Mouse (Mus musculus): ENCODE measurements at regions not wholly inside any gene's neighbourhood (a gene's known extent, or its start where the extent isn't known, plus 50 kb on each side); places are given as distances from the start of the nearest gene placed in this dataset.

GRCm38 (mm10) chr17:27364899-27365298 is 156.3 kb downstream of the Grm4 start:
- Histone ChIP-seq H3K27ac (ENCODE audit: insufficient read depth, low read depth, low read length) (no peak overlapping the region), H3K4me3 (ENCODE audit: insufficient read depth, low read length) (no peak overlapping the region)

DNA sequence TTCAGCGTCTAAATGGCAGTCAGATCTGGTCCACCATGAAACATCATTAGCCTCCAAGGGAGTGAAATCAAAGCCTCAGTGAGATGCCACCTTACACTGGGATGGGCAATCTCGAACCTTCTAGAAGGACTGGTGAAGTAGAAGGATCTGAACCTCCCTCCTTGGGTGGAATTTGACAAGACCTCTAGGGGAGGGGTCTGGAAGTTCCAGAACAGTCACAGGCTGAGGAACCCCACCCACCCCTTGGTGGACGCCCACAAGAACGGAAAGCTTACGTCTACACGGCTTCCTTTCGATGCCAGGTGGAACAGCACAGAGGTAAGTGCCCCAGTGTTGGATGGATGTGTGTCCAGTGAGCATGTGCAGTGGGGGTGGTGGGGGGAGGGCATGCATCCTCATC is 156.9 kb downstream of the Grm4 start:
- no peak overlapping the region for H3K4me3 ChIP-seq (ENCODE audit: insufficient read depth, low read length)

More at GRCm38 (mm10) chr17:27364899-27365298, 156.3 kb downstream of the Grm4 start:
- TF ChIP-seq POLR2A (IDR thresholded peaks at IDR 0.05; ENCODE audit: borderline replicate concordance, low read depth, low read length): no peak
- TF ChIP-seq CTCF (IDR thresholded peaks at IDR 0.05; ENCODE audit: low read depth, low read length): no peak
- no peaks in the 10 kb centered on the region for H3K4me1 ChIP-seq (ENCODE audit: control insufficient read depth, insufficient read depth, low read length)

GRCm38 (mm10) chr17:27363911-27364310 is 157.3 kb downstream of the Grm4 start:
- TF ChIP-seq CTCF (IDR thresholded peaks at IDR 0.05; ENCODE audit: low read depth, low read length) (no peak), POLR2A (IDR thresholded peaks at IDR 0.05; ENCODE audit: borderline replicate concordance, low read depth, low read length) (no peak)
- H3K4me3 ChIP-seq (ENCODE audit: insufficient read depth, low read length): no peak overlapping the region
- H3K4me1 ChIP-seq (ENCODE audit: control insufficient read depth, insufficient read depth, low read length): no peaks in the 10 kb centered on the region
- H3K27ac ChIP-seq (ENCODE audit: insufficient read depth, low read depth, low read length): no peak overlapping the region

More for the DNA sequence above, 156.9 kb downstream of the Grm4 start:
- Histone ChIP-seq H3K27ac (ENCODE audit: insufficient read depth, low read depth, low read length) (no peak overlapping the region), H3K4me1 (ENCODE audit: control insufficient read depth, insufficient read depth, low read length) (no peaks in the 10 kb centered on the region)
- no peak for TF ChIP-seq POLR2A (IDR thresholded peaks at IDR 0.05; ENCODE audit: borderline replicate concordance, low read depth, low read length)
- no peak for TF ChIP-seq CTCF (IDR thresholded peaks at IDR 0.05; ENCODE audit: low read depth, low read length)

DNA sequence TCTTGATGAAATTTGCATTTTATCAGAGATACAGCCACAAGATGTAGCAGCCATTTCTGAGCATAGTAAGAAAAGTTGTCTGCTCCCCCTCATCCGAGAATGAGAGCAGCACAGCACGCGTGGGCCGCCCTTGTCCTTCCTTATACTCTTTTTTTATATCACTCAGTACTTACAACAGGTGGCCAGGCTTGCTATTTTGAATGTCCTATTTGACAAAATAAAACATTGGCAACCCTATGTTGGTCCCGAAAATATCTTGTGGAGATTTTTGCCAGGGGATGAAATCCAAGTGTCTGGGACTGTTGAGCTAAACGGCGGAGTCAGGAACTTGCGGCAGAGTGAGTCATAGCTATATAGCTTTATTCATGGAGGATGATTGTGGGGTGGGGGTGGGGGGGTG is 158.0 kb upstream of the Lemd2 start:
- Histone ChIP-seq H3K27ac (ENCODE audit: insufficient read depth, low read depth, low read length) (no peak overlapping the region), H3K4me3 (ENCODE audit: insufficient read depth, low read length) (no peak overlapping the region), H3K4me1 (ENCODE audit: control insufficient read depth, insufficient read depth, low read length) (no peaks in the 10 kb centered on the region)
- TF ChIP-seq POLR2A (IDR thresholded peaks at IDR 0.05; ENCODE audit: borderline replicate concordance, low read depth, low read length): no peak
- TF ChIP-seq CTCF (IDR thresholded peaks at IDR 0.05; ENCODE audit: low read depth, low read length): no peak

GRCm38 (mm10) chr17:27361362-27361761 is 157.1 kb upstream of the Lemd2 start:
- TF ChIP-seq CTCF (IDR thresholded peaks at IDR 0.05; ENCODE audit: low read depth, low read length) (no peak), POLR2A (IDR thresholded peaks at IDR 0.05; ENCODE audit: borderline replicate concordance, low read depth, low read length) (no peak)
- H3K4me3 ChIP-seq (ENCODE audit: insufficient read depth, low read length): no peak overlapping the region
- H3K27ac ChIP-seq (ENCODE audit: insufficient read depth, low read depth, low read length): no peak overlapping the region
- no peaks in the 10 kb centered on the region for H3K4me1 ChIP-seq (ENCODE audit: control insufficient read depth, insufficient read depth, low read length)

GRCm38 (mm10) chr17:27356862-27357261 is 152.6 kb upstream of the Lemd2 start:
- Histone ChIP-seq H3K4me1 (ENCODE audit: control insufficient read depth, insufficient read depth, low read length) (no peaks in the 10 kb centered on the region), H3K4me3 (ENCODE audit: insufficient read depth, low read length) (no peak overlapping the region), H3K27ac (ENCODE audit: insufficient read depth, low read depth, low read length) (no peak overlapping the region)
- TF ChIP-seq CTCF (IDR thresholded peaks at IDR 0.05; ENCODE audit: low read depth, low read length) (no peak), POLR2A (IDR thresholded peaks at IDR 0.05; ENCODE audit: borderline replicate concordance, low read depth, low read length) (no peak)

DNA sequence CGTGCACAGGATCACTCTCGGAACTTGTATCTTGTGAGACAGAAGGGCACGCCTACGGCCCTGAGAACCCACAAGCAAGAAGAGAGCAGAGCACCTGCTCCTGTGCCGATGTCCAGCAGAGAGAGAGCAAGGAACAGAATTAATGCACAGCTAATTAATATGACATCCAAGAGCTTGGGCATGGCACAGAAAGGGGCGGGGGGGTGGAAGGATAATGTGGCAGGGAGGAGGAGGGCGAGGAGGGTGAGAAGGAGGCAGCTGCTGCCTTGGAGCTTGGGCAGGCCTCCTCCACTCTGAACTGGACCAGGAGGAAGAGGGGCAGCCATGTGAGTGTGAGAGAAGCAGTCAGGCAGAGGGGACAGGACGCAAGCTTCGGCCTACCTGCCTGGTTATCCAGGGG is 151.4 kb upstream of the Lemd2 start:
- H3K4me3 ChIP-seq (ENCODE audit: insufficient read depth, low read length): no peak overlapping the region
- no peak overlapping the region for H3K27ac ChIP-seq (ENCODE audit: insufficient read depth, low read depth, low read length)
- H3K4me1 ChIP-seq (ENCODE audit: control insufficient read depth, insufficient read depth, low read length): no peaks in the 10 kb centered on the region
- TF ChIP-seq CTCF (IDR thresholded peaks at IDR 0.05; ENCODE audit: low read depth, low read length) (no peak), POLR2A (IDR thresholded peaks at IDR 0.05; ENCODE audit: borderline replicate concordance, low read depth, low read length) (no peak)

GRCm38 (mm10) chr17:27355056-27355455 is 150.8 kb upstream of the Lemd2 start:
- Histone ChIP-seq H3K27ac (ENCODE audit: insufficient read depth, low read depth, low read length) (no peak overlapping the region), H3K4me3 (ENCODE audit: insufficient read depth, low read length) (no peak overlapping the region), H3K4me1 (ENCODE audit: control insufficient read depth, insufficient read depth, low read length) (no peaks in the 10 kb centered on the region)
- TF ChIP-seq CTCF (IDR thresholded peaks at IDR 0.05; ENCODE audit: low read depth, low read length): no peak
- TF ChIP-seq POLR2A (IDR thresholded peaks at IDR 0.05; ENCODE audit: borderline replicate concordance, low read depth, low read length): no peak

DNA sequence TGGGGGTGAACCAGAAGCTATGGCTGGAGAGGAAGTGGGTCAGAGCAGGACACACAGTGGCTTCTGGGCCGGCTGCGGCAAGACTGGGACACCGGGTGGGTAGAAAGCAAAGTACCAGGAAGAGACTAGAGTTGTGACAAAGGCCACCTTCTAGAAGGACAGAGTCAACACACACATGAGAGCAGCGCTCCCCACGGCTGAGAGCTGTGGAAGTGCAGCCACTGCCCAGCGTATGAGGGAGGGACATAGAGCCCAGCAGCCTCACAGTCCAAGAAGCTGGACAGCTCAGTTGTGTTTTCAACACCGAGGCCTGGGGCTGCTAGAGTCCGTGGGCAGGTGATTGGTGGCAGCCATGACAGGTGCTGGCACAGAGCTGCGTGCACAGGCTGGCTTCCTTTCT is 145.6 kb upstream of the Lemd2 start:
- no peak for TF ChIP-seq POLR2A (IDR thresholded peaks at IDR 0.05; ENCODE audit: borderline replicate concordance, low read depth, low read length)
- TF ChIP-seq CTCF (IDR thresholded peaks at IDR 0.05; ENCODE audit: low read depth, low read length): no peak
- Histone ChIP-seq H3K27ac (ENCODE audit: insufficient read depth, low read depth, low read length) (no peak overlapping the region), H3K4me1 (ENCODE audit: control insufficient read depth, insufficient read depth, low read length) (no peaks in the 10 kb centered on the region), H3K4me3 (ENCODE audit: insufficient read depth, low read length) (no peak overlapping the region)

GRCm38 (mm10) chr17:27349432-27349831 is 145.2 kb upstream of the Lemd2 start:
- H3K4me1 ChIP-seq (ENCODE audit: control insufficient read depth, insufficient read depth, low read length): no peaks in the 10 kb centered on the region
- H3K4me3 ChIP-seq (ENCODE audit: insufficient read depth, low read length): no peak overlapping the region
- H3K27ac ChIP-seq (ENCODE audit: insufficient read depth, low read depth, low read length): no peak overlapping the region
- TF ChIP-seq CTCF (IDR thresholded peaks at IDR 0.05; ENCODE audit: low read depth, low read length): no peak
- TF ChIP-seq POLR2A (IDR thresholded peaks at IDR 0.05; ENCODE audit: borderline replicate concordance, low read depth, low read length): no peak

All from bone marrow macrophage, adult 2 months (primary cell).